9 mouse cellular contexts compared by ENCODE assay signal in the genomic region with DNA sequence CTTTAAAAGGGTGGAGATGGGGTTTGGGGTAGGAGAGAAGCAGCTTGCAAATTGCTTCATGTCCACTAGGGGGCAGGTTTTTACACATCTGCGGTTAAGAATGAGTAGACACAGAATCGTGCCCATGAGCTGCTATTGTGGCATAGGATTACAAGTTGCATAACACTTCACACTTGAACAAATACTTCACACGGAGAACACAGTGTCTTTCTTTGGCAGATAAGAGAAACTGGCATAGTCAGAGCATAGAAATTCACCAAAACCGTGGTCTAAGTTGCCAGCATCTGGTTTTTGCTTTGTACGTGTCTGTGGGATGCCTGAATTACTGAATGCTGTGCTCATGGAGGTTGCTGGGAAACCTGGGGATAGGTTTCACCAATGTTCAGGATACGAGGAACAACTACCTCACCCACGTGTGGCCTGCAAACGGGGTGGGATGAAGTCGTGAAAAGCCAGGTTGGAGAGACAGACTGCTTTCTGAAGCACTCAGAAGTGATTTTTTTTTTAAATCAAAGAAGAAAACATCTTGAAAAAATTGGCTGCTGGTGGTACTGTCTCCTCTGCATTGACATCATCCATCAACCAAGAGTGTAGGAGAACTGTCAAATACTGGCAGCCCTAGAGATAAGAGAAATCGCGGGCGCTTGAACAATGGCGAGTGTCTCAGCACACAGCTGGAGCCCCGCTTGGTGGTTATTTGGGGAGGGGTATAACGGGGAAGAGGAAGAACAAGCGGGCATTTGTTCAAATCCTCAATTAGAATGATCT.
DNase-seq lines count a peak whose midpoint lies in the region; ATAC-seq and TF ChIP-seq lines count a peak whose summit lies in the region.
"Had no signal": no experiment of that assay in that cellular context is flagged by ENCODE, and none has a peak within 500 bp of the region (broad histone marks: within the 10 kb centered on the region; RNA-seq: fewer than 3 reads in every experiment).

No protein-coding gene starts in this region.

- no peaks in the 10 kb centered on the region for H3K36me3 ChIP-seq in E14TG2a.4 (ENCODE audit: insufficient read depth, low read length)
- no peaks in the 10 kb centered on the region for H3K36me3 ChIP-seq in heart, embryonic 15.5 days
- H3K36me3 ChIP-seq in liver, embryonic 11.5 days (ENCODE audit: control insufficient read depth, insufficient read depth, low read length): no peaks in the 10 kb centered on the region
- H3K36me3 ChIP-seq in neural tube, embryonic 13.5 days: no peaks in the 10 kb centered on the region
- H3K36me3 ChIP-seq: liver, embryonic 15.5 days had no signal

- WGBS in heart, embryonic 15.5 days: 26% methylated on average over 16 of the region's 16 CpGs
- 38% methylated on average over 16 of the region's 16 CpGs for WGBS in liver, embryonic 11.5 days
- 47% methylated on average over 16 of the region's 16 CpGs for WGBS in neural tube, embryonic 13.5 days

- peak overlapping the region; percentile 44 for H3K4me2 ChIP-seq in heart, embryonic 15.5 days
- peak overlapping the region; percentile 22 for H3K4me2 ChIP-seq in liver, embryonic 11.5 days
- H3K4me2 ChIP-seq in neural tube, embryonic 13.5 days: peak overlapping the region; percentile 37
- H3K4me2 ChIP-seq: liver, embryonic 15.5 days had no signal

- peaks cover 7% of the 10 kb centered on the region; the same call in 1 of the 2 replicates for H3K9me3 ChIP-seq in E14TG2a.4 (ENCODE audit: low read length)
- no peaks in the 10 kb centered on the region for H3K9me3 ChIP-seq in heart, embryonic 15.5 days (replicated peaks)
- no peaks in the 10 kb centered on the region for H3K9me3 ChIP-seq in liver, embryonic 11.5 days (ENCODE audit: control insufficient read depth, low read length)
- H3K9me3 ChIP-seq in neural tube, embryonic 13.5 days: no peaks in the 10 kb centered on the region
- H3K9me3 ChIP-seq: liver, embryonic 15.5 days had no signal

- no peaks in the 10 kb centered on the region for H3K4me1 ChIP-seq in E14TG2a.4 (replicated peaks; ENCODE audit: low read depth, low read length)
- H3K4me1 ChIP-seq in heart, embryonic 15.5 days (replicated peaks): peaks cover 5% of the 10 kb centered on the region
- H3K4me1 ChIP-seq in liver, embryonic 11.5 days (replicated peaks; ENCODE audit: control insufficient read depth, insufficient read depth, low read length): no peaks in the 10 kb centered on the region
- H3K4me1 ChIP-seq in neural tube, embryonic 13.5 days (replicated peaks): peaks cover 7% of the 10 kb centered on the region
- H3K4me1 ChIP-seq: liver, embryonic 15.5 days had no signal

- no peak for ATAC-seq in heart, embryonic 15.5 days (replicated peaks; ENCODE audit: insufficient number of reproducible peaks, insufficient read depth, low FRiP score, low read depth)
- ATAC-seq in liver, embryonic 11.5 days (replicated peaks; ENCODE audit: low FRiP score): no peak; the same call in 1 of the 2 replicates
- peak; percentile 74 for ATAC-seq in neural tube, embryonic 13.5 days (ENCODE audit: low read depth)

- peak; percentile 92 for DNase-seq in brain, adult 2 months (ENCODE audit: low read depth, low spot score)
- DNase-seq in fibroblast of lung, adult 2 months (ENCODE audit: low read depth): peak; percentile 86
- DNase-seq in kidney, postnatal 14 days: peak; percentile 49
- no peak for DNase-seq in liver, embryonic 11.5 days (ENCODE audit: low spot score)
- no peak for DNase-seq in MN1 (ENCODE audit: low spot score)

- no peak overlapping the region for H3K4me3 ChIP-seq in E14TG2a.4 (replicated peaks; ENCODE audit: low read length)
- 0 out of 2 replicates have a peak overlapping the region, but pooled peaks have one; percentile 15 for H3K4me3 ChIP-seq in heart, embryonic 15.5 days
- H3K4me3 ChIP-seq in liver, embryonic 11.5 days (ENCODE audit: low read depth, low read length): no peak overlapping the region
- H3K4me3 ChIP-seq in neural tube, embryonic 13.5 days: no peak overlapping the region
- H3K4me3 ChIP-seq: liver, embryonic 15.5 days had no signal

- no peak overlapping the region for H3K9ac ChIP-seq in heart, embryonic 15.5 days
- no peak overlapping the region for H3K9ac ChIP-seq in liver, embryonic 11.5 days (ENCODE audit: low read depth, low read length)
- H3K9ac ChIP-seq in neural tube, embryonic 13.5 days: no peak overlapping the region
- H3K9ac ChIP-seq: liver, embryonic 15.5 days had no signal

- no peak overlapping the region for H3K27ac ChIP-seq in heart, embryonic 15.5 days
- H3K27ac ChIP-seq in liver, embryonic 11.5 days (ENCODE audit: low read depth, low read length): no peak overlapping the region
- H3K27ac ChIP-seq in neural tube, embryonic 13.5 days (replicated peaks): no peak overlapping the region
- H3K27ac ChIP-seq: liver, embryonic 15.5 days had no signal

- no peaks in the 10 kb centered on the region for H3K27me3 ChIP-seq in E14TG2a.4 (ENCODE audit: insufficient read depth, low read length)
- no peaks in the 10 kb centered on the region for H3K27me3 ChIP-seq in heart, embryonic 15.5 days
- H3K27me3 ChIP-seq in liver, embryonic 11.5 days (replicated peaks; ENCODE audit: control insufficient read depth, insufficient read depth, low read length): no peaks in the 10 kb centered on the region
- no peaks in the 10 kb centered on the region for H3K27me3 ChIP-seq in neural tube, embryonic 13.5 days
- H3K27me3 ChIP-seq: liver, embryonic 15.5 days had no signal

- peak; percentile 82 for TF ChIP-seq CTCF in E14TG2a.4 (conservative IDR thresholded peaks at IDR 0.05; ENCODE audit: low read length)

Comparison
In these comparisons a context has a peak if more than half of its experiments do, and no peak if none do; other contexts are left out.
1. DNase-seq: peak in brain, adult 2 months (single experiment), fibroblast of lung, adult 2 months (single experiment) and kidney, postnatal 14 days (single experiment); none in liver, embryonic 11.5 days (single experiment) and MN1 (single experiment).
2. Peak in every context shown above with its lines, with median percentiles within 50 percentile points of each other: H3K4me2 ChIP-seq.